Mouse (Mus musculus) heart, postnatal 0 days (tissue): Measurements from ENCODE around the gene Fuk.

Experiments used
- CTCF ChIP-seq: IDR thresholded peaks from 2 replicates; pipeline ENCODE4 v1.5.1; 2016; ENCODE audit warnings: antibody characterized with exemption, control low read depth, low read depth
- EP300 ChIP-seq: IDR thresholded peaks from 2 replicates; pipeline ENCODE4 v1.6.1; 2016; ENCODE audit warnings: antibody characterized with exemption, low read depth

- no peak for TF ChIP-seq CTCF
- TF ChIP-seq EP300: no peak
Observed at GRCm38 (mm10) chr8:110895254-110895653, 7.0 kb downstream of the Fuk start.
